Mouse (Mus musculus): ENCODE data around the gene Dcx. TPM values are rescaled to one million over a fixed set of nuclear protein-coding genes. Genes with fewer than 3 reads are reported as not detected.

Dcx gene
- total RNA-seq, 2 experiments from 2014 or later = not detected

- ATAC-seq (ENCODE audit: poor library complexity, severe bottlenecking) = no peak
Measured at GRCm38 (mm10) chrX:143846637-143847036, 86.5 kb downstream of the Dcx start.

GRCm38 (mm10) chrX:143827212-143827611 lies 105.9 kb downstream of the Dcx start, which contains the start of gene Capn6:
TSS of gene Capn6 (minus strand) at chrX:143827414.
- no peak for ATAC-seq (ENCODE audit: poor library complexity, severe bottlenecking)

- ATAC-seq (ENCODE audit: poor library complexity, severe bottlenecking) = no peak
Measured at GRCm38 (mm10) chrX:143826521-143826920, 106.6 kb downstream of the Dcx start.

GRCm38 (mm10) chrX:143818961-143819360 lies 114.2 kb downstream of the Dcx start:
- ATAC-seq (ENCODE audit: poor library complexity, severe bottlenecking) = no peak

- no peak for ATAC-seq (ENCODE audit: poor library complexity, severe bottlenecking)
Measured at GRCm38 (mm10) chrX:143815948-143816347, 117.2 kb downstream of the Dcx start.

Other genes starting within 250 kb of the Dcx start
- not detected in 2 replicates for gene Capn6, start 105.9 kb downstream of the Dcx start, total RNA-seq (2015)
- gene Capn6, start 105.9 kb downstream of the Dcx start, total RNA-seq (2017) = not detected in 2 replicates
- gene A730046J19Rik, start 220.4 kb upstream of the Dcx start, total RNA-seq (2015) = not detected in 2 replicates
- gene A730046J19Rik, start 220.4 kb upstream of the Dcx start, total RNA-seq (2017) = not detected in 2 replicates

Data from megakaryocyte, adult 5-6 weeks (primary cell).